Mouse (Mus musculus): ENCODE measurements at regions not wholly inside any gene's neighbourhood (a gene's known extent, or its start where the extent isn't known, plus 50 kb on each side); places are given as distances from the start of the nearest gene placed in this dataset.

- 47% methylated on average over 2 of the region's 2 CpGs for WGBS
- ATAC-seq (ENCODE audit: low read depth) = peak; percentile 87
Observed at GRCm38 (mm10) chr1:76772694-76773093, 742.2 kb downstream of the Epha4 start.

GRCm38 (mm10) chr1:76786871-76787270 is 728.0 kb downstream of the Epha4 start:
- Histone ChIP-seq H3K9me3 (ENCODE audit: control insufficient read depth, low read length) (no peaks in the 10 kb centered on the region), H3K4me3 (ENCODE audit: low read length) (no peak overlapping the region), H3K27me3 (ENCODE audit: control insufficient read depth, insufficient read depth, low read depth, low read length) (no peaks in the 10 kb centered on the region), H3K4me2 (ENCODE audit: low read depth, low read length) (no peak overlapping the region), H3K4me1 (replicated peaks; ENCODE audit: control insufficient read depth, insufficient read depth, low read length) (no peaks in the 10 kb centered on the region), H3K36me3 (ENCODE audit: control insufficient read depth, insufficient read depth, low read length) (no peaks in the 10 kb centered on the region), H3K27ac (ENCODE audit: low read length) (no peak overlapping the region), H3K9ac (ENCODE audit: low read length) (no peak overlapping the region)
- 97% methylated on average over 2 of the region's 2 CpGs for WGBS
- no peak for ATAC-seq (ENCODE audit: low read depth)

More at GRCm38 (mm10) chr1:76772694-76773093, 742.2 kb downstream of the Epha4 start:
- H3K9me3 ChIP-seq (ENCODE audit: control insufficient read depth, low read length) = no peaks in the 10 kb centered on the region
- no peaks in the 10 kb centered on the region for H3K27me3 ChIP-seq (ENCODE audit: control insufficient read depth, insufficient read depth, low read depth, low read length)
- H3K36me3 ChIP-seq (ENCODE audit: control insufficient read depth, insufficient read depth, low read length) = no peaks in the 10 kb centered on the region
- no peaks in the 10 kb centered on the region for H3K4me1 ChIP-seq (replicated peaks; ENCODE audit: control insufficient read depth, insufficient read depth, low read length)
- H3K4me3 ChIP-seq (ENCODE audit: low read length) = no peak overlapping the region
- H3K27ac ChIP-seq (ENCODE audit: low read length) = no peak overlapping the region
- H3K9ac ChIP-seq (ENCODE audit: low read length) = no peak overlapping the region
- H3K4me2 ChIP-seq (ENCODE audit: low read depth, low read length) = no peak overlapping the region

GRCm38 (mm10) chr1:76793438-76793837 is 721.5 kb downstream of the Epha4 start:
- no peak overlapping the region for H3K9ac ChIP-seq (ENCODE audit: low read length)
- no peak for ATAC-seq (ENCODE audit: low read depth)
- no peaks in the 10 kb centered on the region for H3K4me1 ChIP-seq (replicated peaks; ENCODE audit: control insufficient read depth, insufficient read depth, low read length)
- 90% methylated on average over 2 of the region's 2 CpGs for WGBS
- no peak overlapping the region for H3K4me2 ChIP-seq (ENCODE audit: low read depth, low read length)
- H3K27ac ChIP-seq (ENCODE audit: low read length) = no peak overlapping the region
- H3K36me3 ChIP-seq (ENCODE audit: control insufficient read depth, insufficient read depth, low read length) = no peaks in the 10 kb centered on the region
- H3K9me3 ChIP-seq (ENCODE audit: control insufficient read depth, low read length) = no peaks in the 10 kb centered on the region
- H3K4me3 ChIP-seq (ENCODE audit: low read length) = no peak overlapping the region
- H3K27me3 ChIP-seq (ENCODE audit: control insufficient read depth, insufficient read depth, low read depth, low read length) = no peaks in the 10 kb centered on the region

- Histone ChIP-seq H3K4me2 (ENCODE audit: low read depth, low read length) (no peak overlapping the region), H3K4me1 (replicated peaks; ENCODE audit: control insufficient read depth, insufficient read depth, low read length) (no peaks in the 10 kb centered on the region), H3K4me3 (ENCODE audit: low read length) (no peak overlapping the region), H3K27me3 (ENCODE audit: control insufficient read depth, insufficient read depth, low read depth, low read length) (no peaks in the 10 kb centered on the region), H3K9me3 (ENCODE audit: control insufficient read depth, low read length) (no peaks in the 10 kb centered on the region), H3K36me3 (ENCODE audit: control insufficient read depth, insufficient read depth, low read length) (no peaks in the 10 kb centered on the region), H3K27ac (ENCODE audit: low read length) (no peak overlapping the region), H3K9ac (ENCODE audit: low read length) (no peak overlapping the region)
- 76% methylated on average over 1 of the region's 1 CpGs for WGBS
- no peak for ATAC-seq (ENCODE audit: low read depth)
Observed at GRCm38 (mm10) chr1:76819906-76820305, 695.0 kb downstream of the Epha4 start.

- H3K4me3 ChIP-seq (ENCODE audit: low read length) = no peak overlapping the region
- H3K4me2 ChIP-seq (ENCODE audit: low read depth, low read length) = no peak overlapping the region
- no peaks in the 10 kb centered on the region for H3K27me3 ChIP-seq (ENCODE audit: control insufficient read depth, insufficient read depth, low read depth, low read length)
- no peaks in the 10 kb centered on the region for H3K36me3 ChIP-seq (ENCODE audit: control insufficient read depth, insufficient read depth, low read length)
- ATAC-seq (ENCODE audit: low read depth) = no peak
- no peaks in the 10 kb centered on the region for H3K4me1 ChIP-seq (replicated peaks; ENCODE audit: control insufficient read depth, insufficient read depth, low read length)
- 63% methylated on average over 3 of the region's 3 CpGs for WGBS
- H3K27ac ChIP-seq (ENCODE audit: low read length) = no peak overlapping the region
- no peaks in the 10 kb centered on the region for H3K9me3 ChIP-seq (ENCODE audit: control insufficient read depth, low read length)
- no peak overlapping the region for H3K9ac ChIP-seq (ENCODE audit: low read length)
Observed at GRCm38 (mm10) chr1:76821610-76822009, 693.3 kb downstream of the Epha4 start.

- no peak for ATAC-seq (ENCODE audit: low read depth)
- Histone ChIP-seq H3K36me3 (ENCODE audit: control insufficient read depth, insufficient read depth, low read length) (no peaks in the 10 kb centered on the region), H3K4me3 (ENCODE audit: low read length) (no peak overlapping the region), H3K27me3 (ENCODE audit: control insufficient read depth, insufficient read depth, low read depth, low read length) (no peaks in the 10 kb centered on the region), H3K9ac (ENCODE audit: low read length) (no peak overlapping the region), H3K27ac (ENCODE audit: low read length) (no peak overlapping the region), H3K9me3 (ENCODE audit: control insufficient read depth, low read length) (no peaks in the 10 kb centered on the region), H3K4me2 (ENCODE audit: low read depth, low read length) (no peak overlapping the region), H3K4me1 (replicated peaks; ENCODE audit: control insufficient read depth, insufficient read depth, low read length) (no peaks in the 10 kb centered on the region)
- WGBS = 50% methylated on average over 2 of the region's 2 CpGs
Observed at GRCm38 (mm10) chr1:76829690-76830089, 685.2 kb downstream of the Epha4 start.

- Histone ChIP-seq H3K36me3 (ENCODE audit: control insufficient read depth, insufficient read depth, low read length) (no peaks in the 10 kb centered on the region), H3K27ac (ENCODE audit: low read length) (no peak overlapping the region), H3K9me3 (ENCODE audit: control insufficient read depth, low read length) (no peaks in the 10 kb centered on the region), H3K27me3 (ENCODE audit: control insufficient read depth, insufficient read depth, low read depth, low read length) (no peaks in the 10 kb centered on the region), H3K4me2 (ENCODE audit: low read depth, low read length) (no peak overlapping the region), H3K4me1 (replicated peaks; ENCODE audit: control insufficient read depth, insufficient read depth, low read length) (no peaks in the 10 kb centered on the region), H3K4me3 (ENCODE audit: low read length) (no peak overlapping the region), H3K9ac (ENCODE audit: low read length) (no peak overlapping the region)
- 10% methylated on average over 2 of the region's 2 CpGs for WGBS
- ATAC-seq (ENCODE audit: low read depth) = no peak
Observed at GRCm38 (mm10) chr1:76832311-76832710, 682.6 kb downstream of the Epha4 start.

GRCm38 (mm10) chr1:76835028-76835683 is 679.7 kb downstream of the Epha4 start:
- no peak for ATAC-seq (ENCODE audit: low read depth)
- 67% methylated on average over 6 of the region's 6 CpGs for WGBS
- Histone ChIP-seq H3K9me3 (ENCODE audit: control insufficient read depth, low read length) (no peaks in the 10 kb centered on the region), H3K9ac (ENCODE audit: low read length) (no peak overlapping the region), H3K36me3 (ENCODE audit: control insufficient read depth, insufficient read depth, low read length) (no peaks in the 10 kb centered on the region), H3K27me3 (ENCODE audit: control insufficient read depth, insufficient read depth, low read depth, low read length) (no peaks in the 10 kb centered on the region), H3K4me3 (ENCODE audit: low read length) (no peak overlapping the region), H3K4me2 (ENCODE audit: low read depth, low read length) (no peak overlapping the region), H3K4me1 (replicated peaks; ENCODE audit: control insufficient read depth, insufficient read depth, low read length) (no peaks in the 10 kb centered on the region), H3K27ac (ENCODE audit: low read length) (no peak overlapping the region)

- H3K27ac ChIP-seq (ENCODE audit: low read length) = no peak overlapping the region
- no peaks in the 10 kb centered on the region for H3K9me3 ChIP-seq (ENCODE audit: control insufficient read depth, low read length)
- WGBS = 26% methylated on average over 3 of the region's 3 CpGs
- H3K4me2 ChIP-seq (ENCODE audit: low read depth, low read length) = no peak overlapping the region
- H3K27me3 ChIP-seq (ENCODE audit: control insufficient read depth, insufficient read depth, low read depth, low read length) = no peaks in the 10 kb centered on the region
- no peaks in the 10 kb centered on the region for H3K4me1 ChIP-seq (replicated peaks; ENCODE audit: control insufficient read depth, insufficient read depth, low read length)
- no peaks in the 10 kb centered on the region for H3K36me3 ChIP-seq (ENCODE audit: control insufficient read depth, insufficient read depth, low read length)
- no peak for ATAC-seq (ENCODE audit: low read depth)
- H3K9ac ChIP-seq (ENCODE audit: low read length) = no peak overlapping the region
- no peak overlapping the region for H3K4me3 ChIP-seq (ENCODE audit: low read length)
Observed at GRCm38 (mm10) chr1:76849346-76849745, 665.5 kb downstream of the Epha4 start.

All from lung, embryonic 16.5 days (tissue).